Mouse (Mus musculus) liver, postnatal 0 days (tissue): ENCODE results near the gene Ppp5c. TPM values are rescaled to one million over a fixed set of nuclear protein-coding genes. Genes with fewer than 3 reads are reported as not detected.

Experiments
- ATAC-seq: fragments of 200-750 bp; cut with Nextera tagmentation; 2 replicates; pipeline ENCODE4 v1.8.0; 2017; ENCODE audit warnings: mild to moderate bottlenecking, moderate library complexity
- DNase-seq: peaks from one replicate; pipeline ENCODE4 v3.0.0-alpha.2; 2016
- H3K27ac ChIP-seq: fragments of 300-500 bp; sonication (generic); 2 replicates; pipeline ENCODE4 v1.5.1; 2014; ENCODE audit warnings: antibody characterized with exemption, moderate library complexity, mild to moderate bottlenecking, low read depth
- H3K27me3 ChIP-seq: fragments of 300-500 bp; sonication (generic); 2 replicates; pipeline ENCODE4 v1.6.1; 2014; ENCODE audit warnings: low read length, control low read depth, mixed read lengths; ENCODE audit not compliant: insufficient read depth
- H3K36me3 ChIP-seq: fragments of 300-500 bp; sonication (generic); replicated peaks from 2 replicates; pipeline ENCODE4 v1.6.1; 2014; ENCODE audit warnings: mild to moderate bottlenecking, control low read depth, low read length, moderate library complexity, mixed read lengths; ENCODE audit not compliant: insufficient read depth
- H3K4me1 ChIP-seq: fragments of 300-500 bp; sonication (generic); 2 replicates; pipeline ENCODE4 v1.6.1; 2014; ENCODE audit warnings: antibody characterized with exemption, mild to moderate bottlenecking, control low read depth; ENCODE audit not compliant: insufficient read depth
- H3K4me2 ChIP-seq: fragments of 300-500 bp; sonication (generic); 2 replicates; pipeline ENCODE4 v1.6.1; 2014; ENCODE audit warnings: low read depth, mild to moderate bottlenecking, low read length, moderate library complexity, mixed read lengths
- H3K4me3 ChIP-seq: fragments of 300-500 bp; sonication (generic); 2 replicates; pipeline ENCODE4 v1.5.1; 2014; ENCODE audit warnings: low read depth, low read length
- H3K9ac ChIP-seq: fragments of 300-500 bp; sonication (generic); replicated peaks from 2 replicates; pipeline ENCODE4 v1.6.1; 2014; ENCODE audit warnings: mild to moderate bottlenecking, moderate library complexity
- H3K9me3 ChIP-seq: fragments of 300-500 bp; sonication (generic); 2 replicates; pipeline ENCODE4 v1.6.1; 2016; ENCODE audit warnings: mild to moderate bottlenecking, control low read depth, low read length, mixed read lengths
- CTCF ChIP-seq: sonication (generic); IDR thresholded peaks from 2 replicates; pipeline ENCODE4 v1.5.1; 2016; ENCODE audit warnings: antibody characterized with exemption, low read depth
- EP300 ChIP-seq: IDR thresholded peaks from 2 replicates; pipeline ENCODE4 v1.6.1; 2016; ENCODE audit warnings: antibody characterized with exemption, low read depth, mild to moderate bottlenecking
- WGBS: fragments of 180-500 bp; shearing (Covaris S2); extraction: QIAGEN DNeasy Blood & Tissue Kit; methylation state at CpG from one replicate; pipeline ENCODE4 v1.1.7; 2014; ENCODE audit not compliant: insufficient replicate concordance; 5-methylcytosine and 5-hydroxymethylcytosine counted together
- polyA plus RNA-seq: library from polyadenylated mRNA; unstranded; fragments of >200 nt; fragmentation: Nextera tagmentation; extraction: Ambion mirVana; gene quantifications from 2 replicates; pipeline ENCODE4 v1.2.1, GENCODE M21; 2015

The Ppp5c gene
- polyA plus RNA-seq, 1 experiment from 2014 or later: 32.1 TPM

- 77% methylated on average over 4 of the region's 4 CpGs for WGBS
- Histone ChIP-seq H3K4me1 (peaks cover 45% of the 10 kb centered on the region), H3K27ac (peak overlapping the region; percentile 100), H3K9me3 (no peaks in the 10 kb centered on the region), H3K27me3 (no peaks in the 10 kb centered on the region), H3K9ac (peak overlapping the region; percentile 87), H3K4me3 (peak overlapping the region; percentile 67), H3K36me3 (peaks cover 36% of the 10 kb centered on the region), H3K4me2 (peak overlapping the region; percentile 94)
- peak; percentile 22 for DNase-seq
- no peak for TF ChIP-seq CTCF
- TF ChIP-seq EP300: no peak
- no peak for ATAC-seq
These were observed 27.7 kb upstream of the Ppp5c start for GRCm38 (mm10) chr7:17055287-17055946.

DNA sequence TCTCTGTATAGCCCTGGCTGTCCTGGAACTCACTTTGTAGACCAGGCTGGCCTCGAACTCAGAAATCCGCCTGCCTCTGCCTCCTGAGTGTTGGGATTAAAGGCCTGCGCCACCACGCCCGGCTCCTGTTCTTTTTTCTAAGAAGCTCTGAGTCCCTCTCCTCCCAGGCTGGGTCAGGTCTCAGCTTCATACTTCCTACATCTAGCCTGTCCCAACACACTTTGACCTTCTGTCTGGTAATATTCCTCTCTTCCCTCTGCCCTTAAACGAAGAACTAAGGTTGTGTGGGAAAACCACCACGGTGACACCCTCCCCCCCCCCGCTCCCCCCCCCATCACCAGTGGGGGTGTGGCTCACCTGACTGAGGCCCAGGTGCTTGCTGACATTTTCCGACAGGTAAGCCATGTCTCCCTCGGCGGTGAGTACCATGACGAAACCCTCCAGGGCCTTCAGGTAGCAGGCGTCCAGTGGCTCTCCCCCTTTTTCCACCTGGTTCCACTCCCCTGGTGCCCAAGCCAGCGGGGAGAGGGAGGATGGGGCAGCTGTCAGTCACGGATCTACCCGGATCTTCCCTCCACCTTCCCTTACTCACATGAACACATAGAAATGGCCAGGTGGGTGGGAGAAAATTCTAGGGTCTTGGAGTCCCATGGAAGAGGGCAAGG, 26.7 kb upstream of the Ppp5c start:
- no peak for TF ChIP-seq CTCF
- TF ChIP-seq EP300: no peak
- H3K27ac ChIP-seq: no peak overlapping the region
- H3K4me1 ChIP-seq: peaks cover 37% of the 10 kb centered on the region
- H3K36me3 ChIP-seq: peaks cover 45% of the 10 kb centered on the region
- no peak for ATAC-seq
- no peak overlapping the region; the same call in 1 of the 2 replicates for H3K4me2 ChIP-seq
- WGBS: 91% methylated on average over 14 of the region's 16 CpGs
- no peak overlapping the region for H3K9ac ChIP-seq
- no peaks in the 10 kb centered on the region for H3K9me3 ChIP-seq
- no peak overlapping the region for H3K4me3 ChIP-seq
- no peaks in the 10 kb centered on the region for H3K27me3 ChIP-seq
- DNase-seq: peak; percentile 13

DNA sequence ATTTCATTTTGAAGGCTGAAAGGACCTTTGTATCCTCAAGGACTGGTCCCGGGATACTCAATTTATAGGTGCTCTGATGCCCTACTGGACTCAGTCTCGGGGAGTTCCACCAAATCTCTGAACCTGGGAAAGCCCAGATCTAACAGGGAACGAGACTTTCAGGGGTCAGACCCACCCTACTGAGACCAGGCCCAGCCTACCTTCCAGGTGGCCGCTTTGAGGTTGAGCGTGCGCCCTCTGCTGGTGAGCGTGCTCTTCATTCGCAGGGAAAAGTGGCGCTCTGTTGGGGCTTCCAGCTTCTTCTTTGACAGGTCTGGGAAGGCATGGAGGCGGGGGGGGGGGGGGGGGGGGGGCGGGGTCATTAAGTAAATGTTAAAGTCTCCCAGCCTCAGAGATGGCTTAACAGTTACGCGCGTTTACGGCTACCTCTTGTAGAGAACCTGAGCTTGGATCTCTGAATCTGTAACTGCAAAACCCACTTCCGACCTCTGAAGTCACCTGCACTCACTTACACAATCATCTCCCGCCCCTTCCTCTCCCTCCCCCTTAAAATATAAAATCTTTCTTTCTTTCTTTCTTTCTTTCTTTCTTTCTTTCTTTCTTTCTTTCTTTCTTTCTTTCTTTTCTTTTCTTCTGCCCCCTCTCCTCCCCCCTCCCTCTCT, 23.3 kb upstream of the Ppp5c start:
- WGBS: 23% methylated on average over 16 of the region's 17 CpGs

GRCm38 (mm10) chr7:17050491-17050890, 22.8 kb upstream of the Ppp5c start:
- ATAC-seq (no peak), DNase-seq (peak; percentile 14)
- no peak for TF ChIP-seq CTCF
- TF ChIP-seq EP300: no peak
- WGBS: 74% methylated on average over 11 of the region's 11 CpGs
- H3K4me1 ChIP-seq: peaks cover under 1% of the 10 kb centered on the region
- H3K9me3 ChIP-seq: no peaks in the 10 kb centered on the region
- no peak overlapping the region for H3K4me2 ChIP-seq
- peaks cover 65% of the 10 kb centered on the region for H3K36me3 ChIP-seq
- H3K27ac ChIP-seq: no peak overlapping the region
- no peak overlapping the region for H3K4me3 ChIP-seq
- no peaks in the 10 kb centered on the region for H3K27me3 ChIP-seq
- no peak overlapping the region for H3K9ac ChIP-seq

More for the DNA sequence above, 23.3 kb upstream of the Ppp5c start:
- peak; percentile 82 for DNase-seq
- no peaks in the 10 kb centered on the region for H3K9me3 ChIP-seq
- no peak overlapping the region for H3K4me3 ChIP-seq
- no peak for TF ChIP-seq EP300
- peak; percentile 85 for TF ChIP-seq CTCF
- no peak overlapping the region for H3K27ac ChIP-seq
- H3K4me1 ChIP-seq: peaks cover 6% of the 10 kb centered on the region
- peak; percentile 16; the same call in 1 of the 2 replicates for ATAC-seq
- H3K27me3 ChIP-seq: no peaks in the 10 kb centered on the region
- H3K36me3 ChIP-seq: peaks cover 68% of the 10 kb centered on the region
- no peak overlapping the region for H3K9ac ChIP-seq
- H3K4me2 ChIP-seq: no peak overlapping the region

DNA sequence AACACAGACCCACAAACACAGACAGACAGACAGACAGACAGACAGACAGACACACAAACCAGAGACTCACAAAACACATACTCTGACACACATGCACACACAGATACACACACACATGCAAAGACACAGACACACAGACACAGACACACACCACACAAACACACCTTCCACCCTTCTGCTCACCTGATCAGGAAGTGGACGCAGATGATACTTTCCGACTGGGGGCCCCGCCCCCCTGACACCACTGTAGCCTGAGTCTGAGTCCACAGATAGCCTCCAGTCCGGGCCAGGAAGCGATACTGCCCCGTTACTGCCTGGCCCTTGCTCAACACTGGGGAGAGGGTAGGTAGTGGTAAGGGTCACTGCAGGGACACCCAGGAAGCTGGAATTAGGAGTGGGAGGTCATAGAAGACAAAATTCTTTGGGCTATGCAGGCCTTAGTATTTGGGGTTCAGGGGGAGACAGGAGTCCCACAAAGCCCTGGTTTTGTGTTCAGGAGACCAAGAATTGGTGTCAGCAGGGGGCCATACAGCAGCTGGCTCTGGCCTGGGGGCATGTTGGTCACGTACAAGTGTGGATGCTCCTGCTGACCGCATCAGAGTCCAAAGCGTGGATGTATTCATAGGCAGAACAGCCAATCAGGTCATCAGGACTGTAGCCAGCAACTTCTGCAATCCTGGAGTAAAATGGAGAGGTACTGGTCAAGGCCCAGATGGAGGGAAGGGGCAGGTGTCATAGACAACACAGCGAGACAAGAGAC, 20.9 kb upstream of the Ppp5c start:
- Histone ChIP-seq H3K36me3 (peaks cover 71% of the 10 kb centered on the region), H3K4me2 (no peak overlapping the region), H3K27ac (no peak overlapping the region), H3K9ac (no peak overlapping the region), H3K4me1 (no peaks in the 10 kb centered on the region), H3K9me3 (no peaks in the 10 kb centered on the region), H3K4me3 (no peak overlapping the region), H3K27me3 (no peaks in the 10 kb centered on the region)
- TF ChIP-seq EP300: no peak
- TF ChIP-seq CTCF: no peak
- 79% methylated on average over 10 of the region's 10 CpGs for WGBS
- ATAC-seq: no peak
- peak; percentile 11 for DNase-seq
